Mouse (Mus musculus) right cerebral cortex, postnatal 36 days (tissue): ENCODE results near the gene Epb42.
"Not testable (repeated sequence)": the region's sequence is repeated elsewhere in the genome, so short reads cannot be mapped to it uniquely, and the experiment has no call there.

Source experiments
- DNase-seq, 2 experiments: peaks; one replicate each; pipeline ENCODE4 v3.0.0; 2022; ENCODE audit warnings: low spot score in 2 of 2, mixed read lengths in 1 of 2

The Epb42 gene

DNA sequence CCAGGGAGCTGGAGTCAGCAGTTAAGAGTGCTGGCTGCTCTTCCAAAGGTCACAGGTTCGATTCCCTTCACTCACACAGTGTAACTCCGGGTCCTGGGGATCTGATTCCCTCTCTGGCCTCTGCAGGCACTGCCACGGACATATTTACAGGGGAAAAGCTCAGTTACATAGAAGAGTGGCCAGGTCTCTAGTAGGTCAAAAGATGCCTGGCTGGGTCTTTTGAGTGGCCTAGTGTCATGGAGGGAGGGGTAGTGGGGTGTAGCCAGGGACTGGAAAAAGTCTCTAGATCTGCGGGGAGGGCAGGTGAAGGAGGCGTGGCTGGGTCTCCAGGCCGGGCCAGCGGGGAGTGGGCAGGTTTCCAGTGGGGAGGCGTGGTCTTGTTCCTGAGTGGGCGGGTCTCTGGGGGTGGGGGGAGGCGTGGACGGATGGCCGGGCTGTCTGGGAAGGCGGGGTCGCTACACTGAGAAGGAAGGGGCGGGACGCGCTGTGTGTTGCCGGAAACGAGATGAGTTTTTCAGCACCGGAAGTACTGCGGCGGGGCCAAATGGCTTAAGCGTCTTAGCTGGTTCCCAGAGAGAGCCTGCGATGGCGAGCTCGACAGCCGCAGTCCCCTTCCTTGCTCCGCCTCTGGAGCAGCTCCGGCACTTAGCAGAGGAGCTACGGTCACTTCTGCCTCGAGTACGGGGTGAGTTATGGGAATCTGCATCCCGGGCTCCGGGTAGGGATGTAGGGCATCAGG is 28.8 kb downstream of the Epb42 start, which contains the start of gene Ccndbp1:
TSS of gene Ccndbp1 (plus strand) at position 479 of the 739 bp plus-strand sequence.
- peak; percentile 83 to 85 for DNase-seq

DNA sequence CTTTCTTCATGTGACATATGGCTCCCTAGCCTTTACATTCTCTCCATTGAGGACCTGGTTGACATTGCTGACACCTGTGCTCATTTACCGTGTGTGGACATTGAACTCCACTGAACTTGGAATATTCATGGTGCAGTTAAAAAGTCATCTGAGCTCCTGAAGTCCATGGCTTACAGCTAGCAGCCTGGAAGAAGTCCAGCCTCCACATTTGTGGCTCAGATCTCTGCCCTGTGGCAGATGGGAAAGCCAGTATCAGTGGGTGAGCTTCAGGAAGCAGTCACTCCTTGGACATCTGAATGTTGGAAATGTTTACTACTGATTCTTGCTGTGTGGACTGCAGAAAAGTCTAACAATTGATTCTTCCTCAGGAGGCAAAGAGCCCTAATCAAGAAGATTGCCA is 29.9 kb downstream of the Epb42 start:
- no peak for DNase-seq

DNA sequence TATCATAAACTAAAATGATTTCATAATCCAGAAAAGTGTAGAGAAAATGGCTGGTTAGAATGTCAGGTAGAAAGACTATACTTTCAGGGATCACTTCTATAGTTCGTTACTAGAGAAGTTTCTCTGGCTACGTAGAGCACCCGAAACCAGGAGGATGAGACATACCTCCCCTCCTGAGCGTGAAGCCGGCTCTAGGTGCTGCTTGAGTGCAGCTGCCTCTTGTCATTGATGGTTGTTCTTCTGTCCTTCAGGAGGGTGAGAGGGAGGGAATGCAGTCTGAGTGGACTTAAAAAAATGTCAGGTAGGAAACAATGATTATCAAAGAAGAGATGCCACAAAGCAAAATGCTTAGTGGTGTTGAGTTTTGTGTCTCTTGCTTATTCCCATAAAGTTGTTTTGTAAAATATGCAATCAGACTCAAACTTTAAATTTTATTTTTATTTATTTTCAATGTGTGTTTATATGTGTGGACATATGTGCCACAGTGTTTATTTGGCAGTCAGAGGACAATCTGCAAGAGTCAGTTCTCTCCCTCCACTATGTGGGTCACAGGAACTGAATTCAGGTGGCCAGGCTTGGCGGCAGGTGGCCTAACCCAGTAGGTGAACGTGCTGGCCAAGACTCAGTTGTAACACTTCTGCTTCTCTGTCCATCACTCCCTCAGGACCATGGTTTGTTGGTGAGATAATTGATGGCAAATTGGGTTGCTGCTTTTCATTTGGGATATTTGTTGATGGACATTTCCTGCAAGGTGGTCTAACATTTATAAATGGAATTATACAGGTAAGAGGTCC is 32.7 kb downstream of the Epb42 start:
- no peak for DNase-seq

DNA sequence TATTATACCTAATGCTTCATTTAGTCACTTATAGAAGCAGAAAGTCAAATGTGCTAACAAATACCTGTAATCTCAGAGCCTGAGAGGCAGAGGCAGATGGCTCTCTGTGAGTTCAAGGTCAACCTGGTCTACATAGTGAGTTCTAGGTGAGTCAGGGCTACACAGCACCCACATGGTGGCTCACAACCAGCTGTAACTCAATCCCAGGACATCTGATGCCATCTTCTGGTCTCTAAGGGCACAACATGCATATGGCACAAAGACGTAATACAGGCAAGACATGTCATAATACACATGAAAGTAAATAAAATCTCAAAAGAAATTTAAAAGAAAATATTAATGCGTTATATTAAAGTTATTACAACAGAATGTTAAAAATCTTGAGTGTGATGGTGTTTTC is 33.3 kb downstream of the Epb42 start:
- no peak for DNase-seq

DNA sequence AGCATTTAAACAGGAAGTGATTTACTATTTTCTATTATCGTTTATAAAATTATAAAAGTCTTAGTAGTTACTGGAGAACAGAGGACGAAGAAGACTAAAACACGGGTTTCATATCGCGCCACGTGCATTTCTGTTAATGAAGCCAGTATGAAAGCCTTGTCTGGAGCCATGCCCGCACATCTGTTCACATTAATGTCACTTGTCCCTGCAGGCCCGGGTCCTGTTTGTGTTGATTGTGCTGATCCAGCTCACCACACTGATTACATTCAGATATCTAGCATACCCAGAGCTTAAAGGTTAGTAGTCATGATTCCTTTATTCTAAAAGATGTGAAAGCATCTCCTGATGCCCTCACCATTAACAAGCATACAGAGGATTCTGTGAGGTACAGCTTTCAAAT is 38.0 kb downstream of the Epb42 start:
- DNase-seq = no peak

DNA sequence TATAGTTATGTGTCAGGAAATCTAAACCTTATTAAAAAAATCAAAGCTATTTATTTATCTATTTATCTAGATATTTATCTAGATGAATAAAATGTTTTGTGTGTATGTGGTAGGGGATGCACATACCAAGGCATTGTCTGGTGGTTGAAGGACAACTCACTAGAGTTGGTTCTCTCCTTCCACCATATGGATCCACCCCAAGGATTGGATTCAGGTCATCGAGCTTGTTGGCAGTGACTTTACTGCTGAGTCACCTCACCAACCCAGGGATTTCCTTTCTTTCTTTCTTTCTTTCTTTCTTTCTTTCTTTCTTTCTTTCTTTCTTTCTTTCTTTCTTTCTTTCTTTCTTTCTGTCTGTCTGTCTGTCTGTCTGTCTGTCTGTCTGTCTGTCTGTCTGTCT is 40.3 kb downstream of the Epb42 start:
- DNase-seq = not testable (repeated sequence)

DNA sequence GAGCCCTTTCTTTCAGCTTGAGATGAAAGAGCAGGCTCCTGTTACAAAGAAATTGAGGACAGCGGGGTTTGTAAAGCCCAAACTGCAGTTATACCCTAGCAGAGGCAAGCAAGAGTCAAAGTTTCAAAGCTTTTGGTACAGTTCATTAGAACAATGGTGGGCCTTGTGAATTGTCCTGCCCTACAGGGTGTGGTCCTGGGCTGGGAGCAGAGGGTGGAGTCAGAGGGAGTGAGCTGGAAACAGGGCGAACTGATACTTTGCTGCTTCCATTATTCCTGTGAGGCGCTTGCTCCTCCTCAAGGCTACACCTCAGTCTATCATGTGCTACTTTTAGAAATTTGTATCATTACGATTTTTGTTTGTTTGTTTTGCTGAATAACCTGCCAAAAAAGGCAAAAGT is 45.7 kb downstream of the Epb42 start:
- no peak for DNase-seq

DNA sequence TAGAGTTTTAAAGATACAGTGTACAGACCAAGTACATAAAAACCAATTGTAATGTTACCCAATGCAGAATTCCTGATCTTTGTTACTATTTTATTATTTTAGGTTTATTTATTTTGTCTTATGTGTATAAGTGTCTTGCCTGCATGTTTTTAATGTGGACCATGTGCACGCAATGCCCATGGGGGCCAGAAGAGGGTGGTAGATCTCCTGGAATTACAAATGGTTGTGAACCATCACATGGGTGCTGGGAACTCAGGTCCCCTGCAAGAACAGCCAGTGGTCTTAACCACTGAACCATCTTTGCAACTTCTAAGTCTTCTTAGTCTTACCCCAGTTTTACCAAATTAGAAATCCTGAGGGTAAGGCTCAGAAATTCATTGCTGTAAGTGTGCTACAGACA is 51.6 kb downstream of the Epb42 start:
- no peak for DNase-seq

DNA sequence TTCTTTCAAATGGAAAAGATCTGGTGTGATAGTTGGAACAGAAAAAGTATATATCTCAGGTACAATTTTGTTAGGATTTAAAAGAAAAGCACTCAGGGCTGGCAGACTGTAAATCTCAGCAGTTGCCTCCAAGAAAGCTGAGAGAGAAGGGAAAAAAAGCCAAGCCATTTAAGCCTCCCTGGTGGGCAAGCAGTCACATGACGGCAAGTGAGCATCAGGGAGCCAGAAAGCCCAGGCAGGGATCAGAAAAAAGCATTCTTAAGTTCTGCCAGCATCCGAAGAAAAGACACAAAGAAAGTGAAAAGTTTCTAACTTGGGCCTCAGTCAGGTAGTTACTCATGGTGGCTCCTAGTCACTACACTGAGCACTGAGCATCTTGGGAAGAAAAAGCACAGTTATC is 53.3 kb downstream of the Epb42 start:
- DNase-seq = no peak

DNA sequence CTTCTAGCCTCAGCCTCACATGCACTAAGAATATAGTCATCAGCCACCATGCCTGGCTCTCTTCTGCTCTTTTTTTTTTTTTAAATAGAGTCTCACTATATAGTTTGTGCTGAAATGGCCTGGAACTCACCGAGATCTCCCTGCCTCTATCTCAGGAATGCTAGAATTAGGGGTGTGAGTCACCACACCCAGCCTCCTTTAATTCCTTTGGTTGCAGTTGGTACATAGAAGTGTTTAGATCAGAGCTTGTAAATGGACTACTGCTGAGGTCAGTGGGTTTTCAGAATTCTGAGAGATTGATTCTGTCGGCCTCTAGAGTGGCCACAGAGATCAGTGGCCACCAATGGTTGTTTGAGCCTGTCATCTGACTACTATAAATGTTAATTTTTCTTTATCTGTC is 56.0 kb downstream of the Epb42 start:
- DNase-seq = no peak

DNA sequence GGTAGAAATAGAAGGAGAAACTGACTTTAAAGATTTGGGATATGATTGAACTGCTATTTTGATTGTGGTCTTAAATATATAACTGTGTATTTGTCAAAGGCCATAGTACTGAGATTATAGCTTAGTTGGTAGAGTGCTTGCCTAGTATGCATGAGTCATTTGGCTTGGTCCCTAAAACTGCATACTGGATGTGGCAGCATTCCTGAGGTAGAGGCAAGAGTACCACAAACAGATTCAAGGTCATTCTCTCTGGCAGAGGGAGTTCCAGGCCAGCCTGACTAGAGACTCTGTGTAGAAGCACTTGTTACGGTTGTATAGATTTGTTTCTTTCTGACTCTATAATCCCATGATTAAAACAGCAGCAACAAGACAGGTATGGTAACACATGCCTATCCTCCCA is 57.1 kb downstream of the Epb42 start:
- DNase-seq = no peak

DNA sequence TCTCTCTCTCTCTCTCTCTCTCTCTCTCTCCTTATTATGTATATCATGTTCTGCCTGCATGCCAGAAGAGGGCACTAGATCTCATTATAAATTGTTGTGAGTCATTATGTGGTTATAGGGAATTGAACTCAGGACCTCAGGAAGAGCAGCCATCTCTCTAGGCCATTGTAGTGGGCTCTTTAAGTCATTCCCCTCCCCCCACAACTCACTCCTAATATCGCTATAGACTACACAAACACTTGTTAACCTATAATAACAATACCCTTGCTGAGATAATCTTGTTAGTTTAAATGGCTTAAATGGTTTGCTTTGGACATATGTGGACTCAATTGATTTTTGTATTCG is 58.2 kb downstream of the Epb42 start:
- DNase-seq = no peak

DNA sequence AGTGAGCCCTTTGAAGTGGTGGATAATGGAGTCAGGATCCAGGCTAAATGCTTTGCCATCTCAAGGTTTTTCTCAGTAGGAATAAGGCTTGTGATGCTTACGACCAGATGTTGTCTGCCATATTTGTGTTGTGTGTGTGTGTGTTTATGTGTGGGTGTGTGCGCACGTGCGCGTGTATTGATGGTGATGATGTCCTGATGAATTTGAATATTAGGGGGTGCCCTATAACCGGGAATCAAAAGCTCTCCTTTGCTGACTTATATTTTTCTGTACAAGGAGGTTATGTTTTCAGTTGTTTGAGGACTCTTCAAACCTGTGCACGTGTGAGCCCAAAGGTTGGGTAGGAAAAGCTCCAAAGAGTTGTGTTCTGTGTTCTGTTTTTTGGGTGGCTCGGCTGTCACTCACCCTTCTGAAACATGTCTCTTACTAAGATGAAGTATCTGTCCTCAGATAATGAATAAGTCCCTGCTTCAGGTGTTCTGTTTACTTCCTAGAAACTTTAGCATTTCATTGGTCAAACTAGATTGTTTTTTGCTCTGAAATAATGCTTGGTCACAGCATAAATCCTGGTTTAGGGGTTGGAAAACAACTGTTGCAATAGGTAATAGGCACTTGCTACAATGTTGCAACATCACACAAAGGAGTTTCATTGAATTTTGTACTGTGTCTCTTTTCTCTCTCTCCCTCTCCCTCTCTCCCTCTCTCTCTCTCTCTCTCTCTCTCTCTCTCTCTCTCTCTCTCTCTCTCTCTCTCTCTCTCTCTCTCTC is 58.8 kb downstream of the Epb42 start:
- DNase-seq = no peak

DNA sequence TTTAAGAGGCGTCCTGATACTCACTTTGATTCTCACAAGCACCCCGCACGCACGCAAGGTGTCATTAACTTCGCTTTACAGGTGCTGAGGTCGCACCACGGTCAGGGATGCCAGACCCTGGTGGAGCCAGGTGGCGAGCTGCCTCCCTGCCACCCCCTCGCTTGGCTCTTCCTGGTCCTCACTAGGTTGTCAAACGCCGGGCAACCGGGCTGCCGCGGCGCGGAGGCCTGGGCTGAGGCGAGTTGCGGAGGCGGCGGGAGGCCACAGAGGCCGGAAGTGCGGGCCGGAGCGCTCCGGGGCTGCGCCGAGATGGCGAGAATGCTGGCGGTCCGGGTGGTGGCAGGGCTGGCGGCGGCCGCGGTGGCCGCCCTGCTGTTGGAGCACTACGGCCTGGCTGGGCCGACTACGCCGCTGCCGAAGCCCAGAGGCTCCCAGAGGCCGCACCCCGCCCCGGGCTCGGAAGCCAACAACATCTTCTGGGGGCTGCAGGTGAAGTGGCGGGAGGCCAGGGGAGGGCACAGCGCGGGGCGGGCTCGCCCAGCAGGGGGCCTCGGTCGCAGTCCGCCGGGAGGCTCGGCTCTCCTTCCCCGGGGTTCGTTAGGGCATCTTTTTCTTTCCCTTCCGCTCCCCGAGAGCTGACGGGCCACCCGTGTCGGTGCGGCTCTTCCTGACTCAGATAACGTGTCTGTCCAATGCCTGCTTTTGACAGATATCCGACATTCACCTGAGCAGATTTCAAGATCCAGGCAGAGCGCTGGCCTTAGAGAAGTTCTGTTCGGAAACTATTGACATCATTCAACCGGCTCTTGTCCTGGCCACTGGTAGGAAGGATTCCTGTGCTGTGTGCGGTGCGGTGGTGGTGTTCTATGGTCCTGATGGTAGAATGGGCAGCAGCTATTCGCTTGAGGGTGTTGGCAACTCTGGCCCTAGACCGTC is 59.6 kb downstream of the Epb42 start, which contains the start of gene Tmem62:
TSS of gene Tmem62 (plus strand) at position 28 of the 936 bp plus-strand sequence.
- DNase-seq = peak; percentile 20 to 45

DNA sequence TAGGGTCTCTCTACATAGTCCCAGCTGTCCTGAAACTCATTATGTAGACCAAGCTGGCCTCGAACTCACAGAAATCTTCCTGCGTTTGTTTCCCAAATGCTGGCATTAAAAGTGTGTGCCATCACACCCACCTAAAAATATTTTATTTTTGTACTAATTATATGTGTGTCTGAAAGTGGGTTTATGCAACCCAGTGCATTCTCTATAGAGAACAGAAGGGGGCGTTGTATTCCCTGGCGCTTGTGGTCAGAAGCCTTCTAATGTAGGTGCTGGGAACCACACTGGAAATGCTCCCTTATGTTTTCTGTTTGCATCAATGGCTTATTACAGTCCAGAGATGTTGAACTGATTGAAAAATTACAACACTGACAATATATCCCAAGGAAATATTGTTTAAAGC is 60.6 kb downstream of the Epb42 start:
- no peak for DNase-seq

DNA sequence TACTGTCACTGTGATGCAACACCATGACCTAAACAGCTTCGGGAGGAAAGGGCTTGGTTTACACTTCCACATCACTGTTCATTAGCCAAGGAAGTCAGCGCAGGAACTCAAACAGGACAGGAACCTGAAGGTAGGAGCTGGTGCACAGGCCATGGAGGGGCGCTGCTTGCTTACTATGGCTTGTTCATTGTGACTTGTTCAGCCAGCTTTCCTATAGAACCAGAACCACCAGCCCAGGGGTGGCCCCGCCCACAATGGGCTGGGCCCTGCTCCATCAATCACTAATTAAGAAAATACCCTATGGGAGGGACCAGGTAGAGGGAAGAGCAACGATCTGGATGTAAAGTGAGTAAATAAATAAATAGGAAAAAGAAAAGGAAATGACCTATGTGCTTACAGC is 63.9 kb downstream of the Epb42 start:
- DNase-seq = no peak

DNA sequence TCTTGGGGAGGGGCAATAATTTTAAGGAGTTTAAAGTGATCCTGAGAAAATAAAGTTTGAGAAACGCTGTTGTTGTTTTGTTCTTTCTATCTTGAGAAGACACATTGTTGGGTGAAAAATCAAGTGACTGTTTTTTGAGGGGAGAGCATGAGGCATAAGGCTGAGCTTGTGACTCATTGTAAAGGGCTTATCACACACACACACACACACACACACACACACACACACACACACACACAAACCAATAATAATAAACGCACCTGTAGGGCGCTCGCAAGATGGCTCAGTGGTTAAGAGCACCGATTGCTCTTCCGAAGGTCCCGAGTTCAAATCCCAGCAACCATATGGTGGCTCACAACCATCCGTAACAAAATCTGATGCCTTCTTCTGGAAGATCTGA is 64.6 kb downstream of the Epb42 start:
- not testable (repeated sequence) for DNase-seq

DNA sequence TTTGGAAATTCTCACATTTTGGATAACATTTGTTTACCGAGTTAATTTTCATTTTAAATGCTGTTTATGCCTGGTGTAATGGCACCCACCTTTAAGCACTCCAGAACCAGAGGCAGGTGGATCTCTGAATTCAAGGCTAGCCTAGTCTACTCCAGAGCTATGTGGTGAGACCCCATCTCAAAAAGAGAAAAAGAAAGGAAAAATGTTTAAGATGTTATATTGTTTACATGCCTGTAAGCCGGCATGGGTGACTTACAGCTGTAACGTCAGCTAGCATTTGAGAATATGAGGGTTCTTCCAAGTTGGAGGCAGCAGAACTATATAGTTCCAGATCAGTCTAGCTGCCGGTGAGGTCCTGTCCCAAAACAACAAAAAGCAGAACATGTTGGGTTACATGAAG is 65.1 kb downstream of the Epb42 start:
- no peak for DNase-seq

DNA sequence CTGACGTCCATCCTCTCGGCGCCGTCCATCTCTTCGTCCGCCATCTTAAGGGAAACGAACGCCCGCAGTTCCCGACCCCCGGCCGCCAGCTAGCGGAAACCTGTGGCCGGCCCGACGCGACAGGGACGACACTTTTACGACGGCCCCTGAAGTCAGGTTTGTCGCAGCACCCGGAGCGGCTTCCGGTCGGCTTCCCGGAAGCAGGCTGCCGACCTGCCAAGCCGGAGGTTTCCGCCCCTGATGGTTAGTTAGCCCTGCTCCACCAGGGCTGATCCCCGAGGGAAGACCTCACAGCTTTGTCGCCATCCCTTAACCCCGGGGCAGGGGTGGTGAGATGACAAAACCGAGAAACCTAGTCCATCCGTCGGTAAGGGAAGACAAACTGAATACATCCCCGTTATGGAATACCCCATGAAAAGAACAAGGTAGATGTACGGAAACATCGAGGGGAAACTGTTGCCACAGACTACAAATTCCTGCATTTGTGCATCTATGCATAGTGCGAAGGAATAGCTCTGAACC is 66.3 kb downstream of the Epb42 start, which contains the start of gene Ubr1:
TSS of gene Ubr1 (minus strand) at position 157 of the 522 bp plus-strand sequence.
- peak; percentile 77 to 81 for DNase-seq

DNA sequence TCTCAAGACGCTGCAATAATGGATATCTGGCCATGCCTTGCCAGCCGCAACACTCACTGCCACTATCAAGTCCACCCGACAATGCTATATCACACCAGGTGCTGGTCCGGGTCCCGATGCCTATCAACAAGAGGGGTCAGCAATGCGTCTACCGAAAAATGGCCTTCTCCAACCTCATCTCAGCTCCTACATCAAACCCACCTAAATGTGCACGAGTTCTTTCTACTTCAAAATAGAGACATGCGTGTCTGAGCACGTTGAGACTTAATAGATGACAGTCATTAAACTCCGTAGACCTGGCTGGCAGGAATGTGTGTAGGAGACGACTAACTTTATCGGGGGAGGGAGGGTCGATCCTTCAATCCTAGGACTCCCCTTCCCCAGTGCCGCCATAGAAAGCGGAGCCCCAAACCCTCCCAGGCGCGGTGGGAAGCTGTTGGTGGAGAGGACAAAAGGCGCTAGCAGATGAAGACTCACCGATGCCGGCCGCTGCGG is 66.8 kb downstream of the Epb42 start:
- DNase-seq = no peak
